Mouse (Mus musculus): Measurements from ENCODE around the gene Chp2.

- no peak for TF ChIP-seq CTCF (IDR thresholded peaks at IDR 0.05; ENCODE audit: borderline replicate concordance, control insufficient read depth, extremely low read depth, insufficient read depth, low read length, poor library complexity)
- no peak for TF ChIP-seq POLR2A (IDR thresholded peaks at IDR 0.05; ENCODE audit: control insufficient read depth, extremely low read depth, insufficient read depth, low read length, poor library complexity)
Observed at GRCm38 (mm10) chr7:122170705-122171104, 48.6 kb upstream of the Chp2 start.

Data from thymus, adult 2 months (tissue).